Mouse (Mus musculus) stomach, postnatal 0 days (tissue): Measurements from ENCODE around the gene Ogt.

Source experiments
- CTCF ChIP-seq: IDR thresholded peaks from 2 replicates; pipeline ENCODE4 v1.5.1; 2016; ENCODE audit warnings: antibody characterized with exemption, low read depth, mild to moderate bottlenecking, moderate library complexity
- EP300 ChIP-seq: optimal IDR thresholded peaks from 2 replicates; pipeline ENCODE3; 2016; ENCODE audit warnings: antibody characterized with exemption

- TF ChIP-seq CTCF (no peak), EP300 (no peak)
These were observed 6.8 kb downstream of the Ogt start for GRCm38 (mm10) chrX:101646621-101647020.
